In the genomic region with DNA sequence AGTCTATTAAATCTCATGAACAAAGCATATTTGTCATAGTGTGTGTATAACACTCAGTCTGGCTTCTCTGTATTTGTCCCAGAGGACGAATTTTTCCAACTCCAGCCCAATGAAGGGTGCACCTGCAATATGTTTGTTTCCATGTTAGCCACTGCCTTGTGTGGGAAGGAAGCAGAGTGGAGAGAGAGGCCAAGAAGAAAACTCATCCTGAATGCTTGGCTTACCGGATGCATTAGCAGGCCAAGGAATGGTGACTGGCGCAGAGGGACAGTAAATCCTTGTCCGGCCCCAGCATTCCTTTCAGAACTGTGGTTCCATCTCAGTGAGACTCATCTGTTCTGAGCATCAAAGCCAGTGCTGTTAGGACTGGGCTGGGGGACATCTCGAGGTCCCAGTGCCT, we compare ENCODE assay signal across 24 mouse cellular contexts. TPM values are rescaled to one million over a fixed set of nuclear protein-coding genes. Genes with fewer than 3 reads are reported as not detected.
"Had no signal": no experiment of that assay in that cellular context is flagged by ENCODE, and none has a peak within 500 bp of the region (broad histone marks: within the 10 kb centered on the region; RNA-seq: fewer than 3 reads in every experiment).

No protein-coding gene starts in this region.

- H3K27me3 ChIP-seq: hindbrain, embryonic 13.5 days; hindbrain, embryonic 15.5 days; kidney, embryonic 15.5 days; limb, embryonic 15.5 days; liver, embryonic 12.5 days had no signal

- H3K27ac ChIP-seq: heart, adult 2 months; heart, embryonic 13.5 days; heart, embryonic 15.5 days; hindbrain, embryonic 13.5 days; hindbrain, embryonic 15.5 days; hindbrain, postnatal 0 days; kidney, embryonic 15.5 days; kidney, postnatal 0 days; left cerebral cortex, adult 2 months; limb, embryonic 15.5 days; liver, embryonic 12.5 days; liver, embryonic 14.5 days had no signal

- H3K4me2 ChIP-seq: heart, embryonic 11.5 days; heart, embryonic 13.5 days; heart, embryonic 15.5 days; hindbrain, embryonic 13.5 days; hindbrain, embryonic 15.5 days; kidney, embryonic 15.5 days; limb, embryonic 15.5 days; liver, embryonic 12.5 days had no signal

- H3K4me3 ChIP-seq: heart, adult 2 months; heart, embryonic 13.5 days; heart, embryonic 15.5 days; hindbrain, embryonic 13.5 days; hindbrain, embryonic 15.5 days; kidney, embryonic 15.5 days; left cerebral cortex, adult 2 months; limb, embryonic 15.5 days; liver, embryonic 12.5 days had no signal

- H3K36me3 ChIP-seq: heart, embryonic 13.5 days; heart, embryonic 15.5 days; hindbrain, embryonic 13.5 days; hindbrain, embryonic 15.5 days; kidney, embryonic 15.5 days; limb, embryonic 15.5 days; liver, embryonic 12.5 days had no signal

- H3K9ac ChIP-seq: heart, embryonic 13.5 days; heart, embryonic 15.5 days; hindbrain, embryonic 13.5 days; hindbrain, embryonic 15.5 days; kidney, embryonic 15.5 days; limb, embryonic 15.5 days; liver, embryonic 12.5 days; liver, embryonic 14.5 days had no signal

- DNase-seq: heart, adult 11 months; heart, adult 2 months; heart, postnatal 14 days; heart, postnatal 36 days; kidney, adult 11 months; kidney, adult 2 months; kidney, adult 9 months; kidney, postnatal 14 days; kidney, postnatal 36 days; layer of hippocampus, adult 9-11 months had no signal

- H3K9me3 ChIP-seq: heart, embryonic 15.5 days; hindbrain, embryonic 13.5 days; hindbrain, embryonic 15.5 days; limb, embryonic 15.5 days; liver, embryonic 12.5 days had no signal

- H3K4me1 ChIP-seq: heart, embryonic 13.5 days; heart, embryonic 15.5 days; kidney, embryonic 15.5 days; liver, embryonic 12.5 days had no signal

- ATAC-seq: hindbrain, postnatal 0 days; intestine, embryonic 16.5 days; liver, embryonic 12.5 days had no signal

RNA-seq across cellular contexts. Expression of gene Smoc2, which starts 21.1 kb away (rescaled TPM):
- total RNA-seq: hematopoietic stem cell, adult 5-6 weeks had no signal
